7 mouse cellular contexts compared by ENCODE assay signal in genomic region chr6:51880778-51881177, GRCm38 (mm10).
DNase-seq lines count a peak whose midpoint lies in the region; ATAC-seq and TF ChIP-seq lines count a peak whose summit lies in the region.

No protein-coding gene starts in this region.

- peaks cover 11% of the 10 kb centered on the region for H3K36me3 ChIP-seq in E14TG2a.4 (ENCODE audit: insufficient read depth, low read length)
- no peaks in the 10 kb centered on the region for H3K36me3 ChIP-seq in kidney, adult 2 months (ENCODE audit: control insufficient read depth, insufficient read depth, low read length)
- no peaks in the 10 kb centered on the region for H3K36me3 ChIP-seq in liver, embryonic 14.5 days (replicated peaks; ENCODE audit: control insufficient read depth, insufficient read depth, low read depth)

- no peaks in the 10 kb centered on the region for H3K9me3 ChIP-seq in E14TG2a.4 (ENCODE audit: low read length)
- H3K9me3 ChIP-seq in liver, embryonic 14.5 days (ENCODE audit: control insufficient read depth, low read length) = no peaks in the 10 kb centered on the region

- peak overlapping the region; percentile 58 for H3K4me3 ChIP-seq in E14TG2a.4 (replicated peaks; ENCODE audit: low read length)
- H3K4me3 ChIP-seq in kidney, adult 2 months (ENCODE audit: insufficient read depth, low read depth, low read length) = no peak overlapping the region
- H3K4me3 ChIP-seq in liver, embryonic 14.5 days (ENCODE audit: insufficient read depth in 1 of 2, low read depth in 2 of 2, low read length in 2 of 2) = 0 out of 4 replicates have a peak overlapping the region, but pooled peaks of 1 of the 2 experiments have one; percentile 14

- peaks cover 51% of the 10 kb centered on the region for H3K4me1 ChIP-seq in E14TG2a.4 (replicated peaks; ENCODE audit: low read depth, low read length)
- H3K4me1 ChIP-seq in kidney, adult 2 months (ENCODE audit: control insufficient read depth, insufficient read depth, low read length) = peaks cover 8% of the 10 kb centered on the region; the same call in 1 of the 2 replicates
- H3K4me1 ChIP-seq in liver, embryonic 14.5 days (replicated peaks; ENCODE audit: control insufficient read depth in 2 of 2, insufficient read depth in 2 of 2, low read length in 1 of 2) = peaks cover 6 to 33% of the 10 kb centered on the region in 2 experiments

- DNase-seq in ES-CJ7 (ENCODE audit: low read depth, low spot score) = peak; percentile 89
- DNase-seq in kidney, adult 2 months = peak; percentile 43
- no peak for DNase-seq in liver, embryonic 14.5 days (ENCODE audit: low read depth in 3 of 3, low spot score in 3 of 3)
- DNase-seq in cerebellum, postnatal 25 days = no peak
- no peak for DNase-seq in right cerebral cortex, postnatal 36 days (ENCODE audit: low spot score in 2 of 2)

- ATAC-seq in liver, embryonic 14.5 days (ENCODE audit: insufficient read depth) = 0 out of 2 replicates have a peak, but pooled peaks have one; percentile 39
- ATAC-seq in erythroid progenitor cell, adult 5-6 weeks (replicated peaks; ENCODE audit: low FRiP score, poor library complexity, severe bottlenecking) = no peak

- TF ChIP-seq CTCF in E14TG2a.4 (conservative IDR thresholded peaks at IDR 0.05; ENCODE audit: low read length) = no peak
- TF ChIP-seq CTCF in kidney, adult 2 months (conservative IDR thresholded peaks at IDR 0.05; ENCODE audit: insufficient read depth, insufficient read length, low read depth, low read length) = no peak
- TF ChIP-seq CTCF in liver, embryonic 14.5 days (IDR thresholded peaks at IDR 0.05; ENCODE audit: low read depth) = no peak

- WGBS in kidney, adult 2 months = 48% methylated on average over 6 of the region's 6 CpGs
- WGBS in liver, embryonic 14.5 days (ENCODE audit: insufficient replicate concordance) = 19% methylated on average over 6 of the region's 6 CpGs

- no peak for TF ChIP-seq EP300 in liver, embryonic 14.5 days (IDR thresholded peaks at IDR 0.05; ENCODE audit: low read depth)

- H3K4me2 ChIP-seq in liver, embryonic 14.5 days (ENCODE audit: low read depth) = peak overlapping the region; percentile 48

- no peak overlapping the region for H3K9ac ChIP-seq in liver, embryonic 14.5 days (replicated peaks)

- H3K27me3 ChIP-seq in E14TG2a.4 (ENCODE audit: insufficient read depth, low read length) = no peaks in the 10 kb centered on the region
- no peaks in the 10 kb centered on the region for H3K27me3 ChIP-seq in kidney, adult 2 months (replicated peaks; ENCODE audit: control insufficient read depth, insufficient read depth, low read length)
- no peaks in the 10 kb centered on the region for H3K27me3 ChIP-seq in liver, embryonic 14.5 days (ENCODE audit: control insufficient read depth, insufficient read depth, low read length)

- peak overlapping the region; percentile 86 for H3K27ac ChIP-seq in kidney, adult 2 months (ENCODE audit: insufficient read depth, low read depth, low read length)
- H3K27ac ChIP-seq in liver, embryonic 14.5 days = peak overlapping the region; percentile 27; the same call in 1 of the 2 replicates

- no peak for TF ChIP-seq POLR2A in kidney, adult 2 months (IDR thresholded peaks at IDR 0.05; ENCODE audit: low read depth, low read length)

Comparison
In these comparisons a context has a peak if more than half of its experiments do, and no peak if none do; other contexts are left out.
1. DNase-seq: peak in ES-CJ7 (single experiment) and kidney, adult 2 months (single experiment); none in liver, embryonic 14.5 days (0 of 3), cerebellum, postnatal 25 days (0 of 2) and right cerebral cortex, postnatal 36 days (0 of 2).